Mouse (Mus musculus): ENCODE data around the gene Cfap100.

DNA sequence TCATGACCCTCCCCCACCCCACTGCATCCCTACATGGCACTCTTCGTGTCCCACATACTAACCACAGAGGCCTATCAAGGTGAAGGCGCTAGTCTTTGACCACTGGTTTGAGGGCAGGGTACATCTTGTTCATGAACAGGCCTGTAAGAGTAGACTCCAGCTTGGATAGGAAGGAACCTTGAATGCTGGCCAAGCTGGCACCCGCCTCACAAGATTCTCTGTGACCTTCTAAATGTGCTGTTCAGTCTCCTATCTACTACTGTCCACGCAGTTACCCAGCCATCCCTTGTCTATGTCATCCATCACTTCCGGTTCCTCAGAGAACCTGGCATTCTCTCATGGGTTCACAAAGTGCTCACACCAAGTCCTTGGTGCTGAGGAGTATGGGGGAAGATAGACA is 65.3 kb downstream of the Cfap100 start:
- TF ChIP-seq CTCF (IDR thresholded peaks at IDR 0.05; ENCODE audit: low read depth) (no peak), EP300 (IDR thresholded peaks at IDR 0.05; ENCODE audit: low read depth) (no peak)

All from liver, embryonic 14.5 days (tissue).